Mouse (Mus musculus) forebrain, embryonic 13.5 days (tissue): ENCODE data around the gene Fcho2. TPM values are rescaled to one million over a fixed set of nuclear protein-coding genes. Genes with fewer than 3 reads are reported as not detected.
A peak's percentile ranks its signal among the peaks of the same experiment; 100 is the strongest.

Source experiments
- ATAC-seq: fragments of 200-750 bp; cut with Nextera tagmentation; 2 replicates; pipeline ENCODE4 v1.8.0; 2017
- H3K27ac ChIP-seq: fragments of 300-500 bp; sonication (generic); 2 replicates; pipeline ENCODE4 v1.5.1; 2015; ENCODE audit warnings: inconsistent platforms, mild to moderate bottlenecking, moderate library complexity
- H3K27me3 ChIP-seq: fragments of 300-500 bp; sonication (generic); 2 replicates; pipeline ENCODE4 v1.6.1; 2015; ENCODE audit warnings: mild to moderate bottlenecking, inconsistent platforms
- H3K36me3 ChIP-seq: fragments of 300-500 bp; sonication (generic); 2 replicates; pipeline ENCODE4 v1.6.1; 2015; ENCODE audit warnings: mild to moderate bottlenecking, inconsistent platforms; ENCODE audit not compliant: poor library complexity, severe bottlenecking
- H3K4me1 ChIP-seq: fragments of 300-500 bp; sonication (generic); 2 replicates; pipeline ENCODE4 v1.6.1; 2015; ENCODE audit warnings: inconsistent platforms
- H3K4me2 ChIP-seq: fragments of 300-500 bp; sonication (generic); 2 replicates; pipeline ENCODE4 v1.6.1; 2015; ENCODE audit warnings: inconsistent platforms, mild to moderate bottlenecking, moderate library complexity
- H3K4me3 ChIP-seq: fragments of 300-500 bp; sonication (generic); 2 replicates; pipeline ENCODE4 v1.5.1; 2015; ENCODE audit warnings: mild to moderate bottlenecking, inconsistent platforms
- H3K9ac ChIP-seq: fragments of 300-500 bp; sonication (generic); 2 replicates; pipeline ENCODE4 v1.6.1; 2015; ENCODE audit warnings: mild to moderate bottlenecking, inconsistent platforms
- H3K9me3 ChIP-seq: fragments of 300-500 bp; sonication (generic); replicated peaks from 2 replicates; pipeline ENCODE4 v1.6.1; 2016; ENCODE audit warnings: inconsistent platforms
- WGBS: fragments of 180-500 bp; shearing (Covaris S2); methylation state at CpG from one replicate; pipeline ENCODE4 v1.1.7; 2015; 5-methylcytosine and 5-hydroxymethylcytosine counted together
- polyA plus RNA-seq: library from polyadenylated mRNA; unstranded; fragments of >200 nt; fragmentation: Nextera tagmentation; extraction: Ambion mirVana; gene quantifications from 2 replicates; pipeline ENCODE4 v1.2.1, GENCODE M21; 2015

The Fcho2 gene
- polyA plus RNA-seq, 1 experiment from 2014 or later: 33.4 TPM

DNA sequence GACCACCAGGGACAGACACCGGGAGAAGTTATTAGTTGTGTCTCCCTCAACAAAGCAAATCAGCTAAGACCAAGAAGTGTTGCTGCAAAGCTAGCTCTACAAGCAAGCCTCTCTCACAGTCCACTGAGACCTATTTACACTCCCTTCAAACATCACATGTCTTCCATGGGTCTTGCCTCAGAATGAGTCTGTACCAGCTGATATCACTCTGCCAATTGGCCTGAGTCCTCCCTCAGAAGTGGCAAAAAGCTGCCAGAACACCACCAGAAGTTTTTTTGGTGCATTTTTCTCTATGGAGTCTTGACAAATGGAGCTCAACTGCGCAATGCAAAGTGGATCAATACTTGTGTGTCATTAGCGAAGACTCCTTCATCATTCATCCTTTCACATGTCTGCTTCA, 19.7 kb downstream of the Fcho2 start:
- Histone ChIP-seq H3K4me3 (no peak overlapping the region), H3K9ac (no peak overlapping the region), H3K36me3 (peaks cover 40% of the 10 kb centered on the region), H3K27ac (no peak overlapping the region), H3K4me2 (no peak overlapping the region), H3K27me3 (no peaks in the 10 kb centered on the region), H3K9me3 (peaks cover 4% of the 10 kb centered on the region; the same call in 1 of the 2 replicates), H3K4me1 (no peaks in the 10 kb centered on the region)
- no peak for ATAC-seq
- 91% methylated on average over 3 of the region's 3 CpGs for WGBS

DNA sequence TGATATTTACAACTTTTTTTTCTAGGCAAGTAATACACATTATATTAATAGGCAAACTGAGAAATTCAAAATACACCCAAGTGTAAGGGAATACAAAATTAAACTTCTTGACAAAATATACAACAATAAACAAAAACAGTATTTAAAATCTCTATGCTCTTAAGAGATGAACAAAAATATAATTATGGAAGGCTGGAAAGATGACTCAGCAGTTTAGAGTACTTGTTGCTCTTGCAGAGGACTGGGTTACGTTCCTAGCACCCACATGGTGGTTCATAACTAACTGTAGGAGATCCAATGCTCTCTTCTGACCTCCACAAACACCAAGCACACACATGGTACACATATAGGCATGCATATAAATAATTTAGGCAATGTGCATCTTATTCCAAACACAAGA, 22.4 kb downstream of the Fcho2 start:
- WGBS: 94% methylated on average over 1 of the region's 1 CpGs
- H3K4me3 ChIP-seq: no peak overlapping the region
- no peaks in the 10 kb centered on the region for H3K4me1 ChIP-seq

DNA sequence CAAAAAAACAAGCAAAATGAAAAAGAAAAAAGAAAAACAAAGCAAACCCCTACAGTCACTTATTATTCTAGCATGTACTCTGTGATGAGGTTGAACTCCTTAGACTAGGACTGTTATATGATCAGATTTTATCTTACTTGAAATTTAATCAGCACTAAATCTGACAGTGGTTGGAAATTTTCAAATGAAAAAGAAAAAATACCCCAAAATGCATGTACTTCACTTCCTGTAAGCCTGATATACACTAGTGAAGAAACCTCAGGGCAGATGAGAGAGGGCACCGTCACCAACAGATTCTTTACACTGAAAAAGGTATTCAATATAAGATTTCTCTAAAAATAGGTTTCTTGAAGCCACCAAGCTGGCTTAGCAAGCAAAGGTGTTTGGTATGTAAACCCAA, 23.6 kb downstream of the Fcho2 start:
- WGBS: 95% methylated on average over 1 of the region's 1 CpGs
- ATAC-seq: no peak

More for the DNA sequence above, 22.4 kb downstream of the Fcho2 start:
- no peak for ATAC-seq
- Histone ChIP-seq H3K36me3 (peaks cover 24% of the 10 kb centered on the region), H3K27me3 (no peaks in the 10 kb centered on the region), H3K9me3 (no peaks in the 10 kb centered on the region), H3K9ac (no peak overlapping the region), H3K27ac (no peak overlapping the region), H3K4me2 (no peak overlapping the region)

DNA sequence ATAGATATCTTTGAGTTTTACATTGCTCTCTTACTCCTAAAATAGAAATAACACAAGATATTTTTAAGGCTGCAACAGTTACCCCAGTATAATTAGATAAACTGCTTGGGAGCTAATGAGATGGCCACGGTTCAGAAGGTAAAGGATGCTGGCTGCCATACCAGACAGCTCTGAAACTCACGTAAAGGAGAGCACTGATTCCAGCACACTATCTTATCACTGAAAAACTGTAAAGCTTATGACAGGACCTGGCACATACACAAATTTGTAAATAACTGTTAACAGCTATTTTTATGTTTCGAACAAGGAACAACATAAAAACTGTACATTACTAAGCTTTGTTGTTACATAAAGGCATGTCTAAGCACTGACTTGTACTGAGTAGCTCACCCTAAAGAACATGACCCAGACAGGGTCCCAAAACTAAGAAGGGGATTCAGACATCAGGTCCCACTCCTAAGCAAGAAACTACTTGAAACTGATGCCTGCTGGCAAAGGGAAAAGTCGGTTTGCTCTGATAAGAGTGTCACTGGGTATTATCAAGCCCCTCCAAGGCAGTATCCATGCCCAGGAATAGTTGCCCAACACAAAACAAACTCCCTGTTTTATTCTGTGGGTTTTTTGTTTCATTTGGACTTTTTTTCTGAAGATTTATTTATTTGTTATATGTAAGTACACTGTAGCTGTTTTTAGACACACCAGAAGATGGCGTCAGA, 28.1 kb downstream of the Fcho2 start:
- Histone ChIP-seq H3K9ac (no peak overlapping the region), H3K4me2 (no peak overlapping the region), H3K27ac (no peak overlapping the region), H3K4me3 (no peak overlapping the region), H3K27me3 (no peaks in the 10 kb centered on the region), H3K4me1 (no peaks in the 10 kb centered on the region), H3K9me3 (no peaks in the 10 kb centered on the region), H3K36me3 (peaks cover 18% of the 10 kb centered on the region; the same call in 1 of the 2 replicates)
- WGBS: 92% methylated on average over 5 of the region's 5 CpGs
- ATAC-seq: no peak

More for the DNA sequence above, 23.6 kb downstream of the Fcho2 start:
- Histone ChIP-seq H3K9me3 (no peaks in the 10 kb centered on the region), H3K4me2 (no peak overlapping the region), H3K27ac (no peak overlapping the region), H3K9ac (no peak overlapping the region), H3K4me1 (no peaks in the 10 kb centered on the region), H3K4me3 (no peak overlapping the region), H3K36me3 (peaks cover 18% of the 10 kb centered on the region), H3K27me3 (no peaks in the 10 kb centered on the region)

DNA sequence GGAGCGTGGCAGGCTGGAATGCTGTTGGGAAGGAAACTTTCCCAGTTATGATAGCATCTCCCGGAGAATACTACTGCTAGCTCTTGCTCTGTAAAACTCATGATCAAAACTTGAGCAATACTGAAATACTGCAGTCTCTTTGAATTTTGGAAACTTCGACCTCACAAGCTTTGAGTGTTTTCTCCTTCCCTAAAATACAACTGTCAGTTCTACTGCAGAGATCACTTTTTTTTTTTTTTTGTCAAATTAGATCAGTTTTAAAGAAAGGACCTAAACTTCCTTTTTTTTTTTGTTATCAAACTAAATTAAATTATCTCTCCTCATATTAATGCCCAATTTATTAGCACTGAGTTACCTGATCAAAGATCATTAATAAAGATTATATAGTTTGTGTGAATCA, 37.3 kb downstream of the Fcho2 start:
- no peak for ATAC-seq
- Histone ChIP-seq H3K27ac (no peak overlapping the region), H3K4me1 (no peaks in the 10 kb centered on the region), H3K4me2 (no peak overlapping the region), H3K9me3 (no peaks in the 10 kb centered on the region), H3K36me3 (peaks cover 34% of the 10 kb centered on the region), H3K4me3 (no peak overlapping the region), H3K27me3 (no peaks in the 10 kb centered on the region), H3K9ac (no peak overlapping the region)
- 93% methylated on average over 3 of the region's 3 CpGs for WGBS

DNA sequence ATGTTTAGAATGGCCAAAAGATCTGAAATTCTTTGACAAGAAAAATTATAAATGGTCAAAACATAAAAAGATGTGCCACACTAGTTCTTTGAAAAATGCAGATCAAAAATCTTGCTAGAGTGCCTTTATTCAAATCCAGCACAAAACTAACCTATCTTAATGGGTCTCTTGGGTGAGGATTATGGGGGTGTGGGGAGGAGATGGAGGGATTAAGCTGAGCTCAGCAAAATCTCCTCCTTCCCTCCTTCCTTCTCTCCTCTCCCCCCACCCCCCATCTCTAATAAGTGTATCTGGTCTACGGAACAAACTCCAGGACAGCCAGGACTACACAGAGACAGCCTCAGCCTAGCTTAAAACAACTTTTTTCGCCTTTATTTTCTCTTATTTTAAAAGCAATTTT, 43.8 kb downstream of the Fcho2 start:
- peaks cover 5% of the 10 kb centered on the region for H3K4me1 ChIP-seq
- no peak overlapping the region for H3K4me3 ChIP-seq
- 75% methylated on average over 2 of the region's 2 CpGs for WGBS
- no peaks in the 10 kb centered on the region for H3K27me3 ChIP-seq
- no peaks in the 10 kb centered on the region for H3K9me3 ChIP-seq
- H3K27ac ChIP-seq: no peak overlapping the region
- no peak overlapping the region for H3K9ac ChIP-seq
- ATAC-seq: no peak
- peaks cover 18% of the 10 kb centered on the region for H3K36me3 ChIP-seq
- H3K4me2 ChIP-seq: no peak overlapping the region

DNA sequence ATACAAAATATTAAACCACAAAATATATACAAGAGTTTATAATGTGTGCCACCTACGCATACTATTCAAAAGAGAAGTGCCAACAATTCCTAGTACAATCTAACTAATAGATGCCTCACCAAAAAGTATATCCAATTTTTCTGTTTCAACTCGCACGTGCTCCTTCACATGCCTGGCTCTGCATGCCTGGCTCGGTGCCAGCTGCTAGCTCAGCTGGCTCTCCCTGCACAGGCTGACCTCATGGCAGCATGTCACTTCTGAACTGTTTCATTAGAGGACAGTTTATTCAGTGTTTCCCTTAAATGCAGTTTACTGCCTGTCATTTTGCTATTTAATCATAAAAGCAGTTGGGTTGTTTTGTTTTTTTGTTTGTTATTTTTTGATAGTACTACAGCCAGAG, 46.9 kb downstream of the Fcho2 start:
- peak; percentile 83 for ATAC-seq
- 34% methylated on average over 4 of the region's 4 CpGs for WGBS
- Histone ChIP-seq H3K9me3 (no peaks in the 10 kb centered on the region), H3K27me3 (no peaks in the 10 kb centered on the region), H3K36me3 (peaks cover under 1% of the 10 kb centered on the region; the same call in 1 of the 2 replicates), H3K9ac (no peak overlapping the region), H3K4me2 (no peak overlapping the region), H3K4me1 (peaks cover 5% of the 10 kb centered on the region), H3K27ac (no peak overlapping the region), H3K4me3 (no peak overlapping the region)

DNA sequence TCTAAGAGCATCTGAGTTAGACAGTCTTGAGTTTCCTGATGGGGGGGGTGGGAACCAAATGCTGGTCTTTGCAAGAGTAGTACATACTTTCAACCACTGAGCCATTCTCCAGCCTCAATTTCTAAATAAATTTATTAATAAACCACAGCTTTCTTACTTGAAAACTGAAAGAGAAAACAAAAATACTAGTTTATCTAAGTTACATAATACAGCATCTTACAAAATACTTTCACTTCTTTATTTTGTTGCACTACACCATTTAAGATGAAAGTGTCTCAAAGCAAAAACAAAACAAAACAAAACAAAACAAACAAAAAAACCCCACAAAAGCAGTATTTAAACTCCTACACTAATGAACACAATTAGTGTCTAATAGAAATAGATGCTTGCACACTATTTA, 53.5 kb downstream of the Fcho2 start:
- ATAC-seq: no peak
- no peaks in the 10 kb centered on the region for H3K9me3 ChIP-seq

DNA sequence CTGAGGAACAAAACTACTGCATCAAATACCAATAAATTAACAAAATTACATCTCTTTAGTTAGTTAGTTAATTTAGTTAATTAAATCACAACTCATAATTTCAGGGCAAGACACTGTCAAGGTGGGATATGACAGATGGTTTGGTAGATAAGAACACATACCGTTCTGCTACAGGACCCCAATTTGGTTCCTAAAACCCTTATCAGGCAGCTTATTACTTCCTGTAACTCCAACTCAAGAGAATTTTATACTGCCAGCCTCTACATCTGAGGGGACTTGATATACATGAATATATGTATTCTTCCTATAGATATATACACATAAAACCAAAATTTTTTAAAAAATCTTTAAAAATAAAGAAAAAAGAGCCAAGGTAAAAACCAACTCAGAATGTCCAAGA, 59.4 kb downstream of the Fcho2 start:
- no peak overlapping the region for H3K4me3 ChIP-seq
- H3K27ac ChIP-seq: no peak overlapping the region
- WGBS: 86% methylated on average over 1 of the region's 1 CpGs
- no peaks in the 10 kb centered on the region for H3K36me3 ChIP-seq
- H3K9me3 ChIP-seq: no peaks in the 10 kb centered on the region
- H3K4me2 ChIP-seq: no peak overlapping the region
- no peaks in the 10 kb centered on the region for H3K27me3 ChIP-seq
- H3K9ac ChIP-seq: no peak overlapping the region
- H3K4me1 ChIP-seq: no peaks in the 10 kb centered on the region
- no peak for ATAC-seq

More for the DNA sequence above, 53.5 kb downstream of the Fcho2 start:
- H3K36me3 ChIP-seq: 0 out of 2 replicates have a peak, but pooled peaks cover 6% of the 10 kb centered on the region
- H3K4me2 ChIP-seq: no peak overlapping the region
- no peak overlapping the region for H3K4me3 ChIP-seq
- no peaks in the 10 kb centered on the region for H3K27me3 ChIP-seq
- H3K9ac ChIP-seq: no peak overlapping the region
- no peak overlapping the region for H3K27ac ChIP-seq
- no peaks in the 10 kb centered on the region for H3K4me1 ChIP-seq

DNA sequence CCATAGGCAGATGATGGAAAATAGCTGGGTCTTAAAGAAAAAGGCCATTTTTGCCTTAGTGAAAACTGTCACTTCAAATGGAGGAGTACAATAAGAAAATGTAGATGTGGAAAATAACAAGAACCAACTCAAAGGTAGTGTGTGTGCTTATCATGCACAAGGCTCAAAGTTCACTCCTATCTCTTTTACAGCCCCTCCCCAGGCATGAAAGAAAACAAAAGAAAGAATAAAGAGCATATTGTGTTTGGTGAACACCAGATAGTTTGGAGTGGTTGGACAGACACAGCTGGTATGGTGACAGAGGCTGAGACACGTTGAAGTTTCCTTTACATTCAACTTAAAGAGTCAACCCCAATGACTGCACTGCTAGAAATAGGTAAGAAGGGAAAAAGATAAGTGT, 70.6 kb downstream of the Fcho2 start:
- 56% methylated on average over 1 of the region's 1 CpGs for WGBS
- Histone ChIP-seq H3K4me2 (no peak overlapping the region), H3K36me3 (peaks cover 36% of the 10 kb centered on the region), H3K4me3 (no peak overlapping the region), H3K9ac (no peak overlapping the region), H3K27me3 (no peaks in the 10 kb centered on the region), H3K4me1 (no peaks in the 10 kb centered on the region), H3K9me3 (no peaks in the 10 kb centered on the region), H3K27ac (no peak overlapping the region)
- no peak for ATAC-seq

DNA sequence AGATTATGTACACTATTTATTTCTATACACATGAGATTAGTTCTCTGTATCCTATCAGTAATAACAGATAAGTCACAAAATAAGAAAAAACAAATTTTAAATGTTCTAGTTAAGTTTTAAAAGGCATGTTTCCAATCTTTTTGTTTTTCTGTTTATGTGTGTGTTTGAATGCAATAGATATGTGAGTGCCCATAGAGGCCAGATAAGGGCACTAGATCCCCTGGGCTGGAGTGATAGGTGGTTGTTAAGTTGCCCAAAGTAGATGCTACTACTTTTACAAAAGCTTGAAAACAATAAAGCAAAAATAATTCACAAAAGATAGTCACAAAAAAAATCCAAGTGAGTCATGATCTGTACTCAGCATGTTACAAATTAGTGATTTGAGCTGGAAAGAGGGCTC, 71.4 kb downstream of the Fcho2 start:
- H3K36me3 ChIP-seq: peaks cover 35% of the 10 kb centered on the region
- no peak overlapping the region for H3K4me2 ChIP-seq
- H3K4me1 ChIP-seq: no peaks in the 10 kb centered on the region
- H3K27ac ChIP-seq: no peak overlapping the region
- no peaks in the 10 kb centered on the region for H3K9me3 ChIP-seq
- no peak overlapping the region for H3K4me3 ChIP-seq
- ATAC-seq: no peak
- H3K9ac ChIP-seq: no peak overlapping the region
- no peaks in the 10 kb centered on the region for H3K27me3 ChIP-seq

DNA sequence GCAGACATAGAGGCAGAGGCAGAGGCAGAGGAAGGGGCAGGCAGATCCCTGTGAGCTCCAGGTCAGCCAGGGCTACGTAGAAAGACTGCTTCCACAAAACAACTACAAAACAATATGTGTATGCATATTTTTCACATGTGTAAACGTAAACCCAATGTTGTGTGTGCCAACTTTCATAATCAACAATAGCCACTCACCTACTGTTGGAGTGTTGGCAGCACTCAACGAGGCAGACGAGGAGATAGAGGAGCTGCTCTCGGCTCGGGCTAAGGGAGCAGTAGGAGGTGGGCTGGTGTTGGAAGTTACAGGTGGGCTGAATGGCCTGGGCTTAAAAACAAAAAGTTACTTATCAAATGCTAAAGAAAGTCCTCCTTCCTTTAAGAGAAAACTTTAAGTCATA, 72.0 kb downstream of the Fcho2 start:
- WGBS: 92% methylated on average over 6 of the region's 6 CpGs
- H3K9ac ChIP-seq: no peak overlapping the region

DNA sequence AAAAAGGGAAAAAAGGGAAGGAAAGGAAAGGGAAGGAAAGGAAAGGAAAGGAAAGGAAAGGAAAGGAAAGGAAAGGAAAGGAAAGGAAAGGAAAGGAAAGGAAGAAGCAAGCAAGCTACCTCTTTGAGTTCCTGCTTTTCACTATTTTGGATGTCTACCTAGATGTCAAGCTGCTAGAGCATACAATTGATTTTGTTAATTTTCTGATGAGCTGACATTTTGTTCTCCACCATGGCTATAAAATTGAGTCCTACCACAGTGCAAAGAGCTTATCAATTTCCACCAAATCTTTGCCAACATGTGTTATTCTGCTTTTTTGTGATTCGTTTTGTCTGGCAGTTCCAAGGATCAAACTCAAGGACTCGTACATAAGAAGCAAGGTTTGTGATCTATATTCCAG, 77.0 kb downstream of the Fcho2 start:
- Histone ChIP-seq H3K4me1 (no peaks in the 10 kb centered on the region), H3K4me3 (no peak overlapping the region), H3K27ac (no peak overlapping the region), H3K9me3 (no peaks in the 10 kb centered on the region), H3K4me2 (no peak overlapping the region), H3K9ac (no peak overlapping the region), H3K27me3 (no peaks in the 10 kb centered on the region), H3K36me3 (peaks cover 31% of the 10 kb centered on the region)
- WGBS: 95% methylated on average over 2 of the region's 2 CpGs
- ATAC-seq: no peak

More for the DNA sequence above, 72.0 kb downstream of the Fcho2 start:
- ATAC-seq: no peak
- Histone ChIP-seq H3K4me3 (no peak overlapping the region), H3K4me2 (no peak overlapping the region), H3K27ac (no peak overlapping the region), H3K27me3 (no peaks in the 10 kb centered on the region), H3K9me3 (no peaks in the 10 kb centered on the region), H3K4me1 (no peaks in the 10 kb centered on the region), H3K36me3 (peaks cover 38% of the 10 kb centered on the region)
